Mouse (Mus musculus) gonadal fat pad, adult 2 months (tissue): ENCODE results near the gene Misp. TPM values are rescaled to one million over a fixed set of nuclear protein-coding genes. Genes with fewer than 3 reads are reported as not detected.

Source experiments
- DNase-seq: peaks from one replicate; pipeline ENCODE4 v3.0.0-alpha.2; 2012; ENCODE audit warnings: low read depth
- polyA plus RNA-seq: library from polyadenylated mRNA; depleted of rRNA; stranded (reverse); fragments of >200 nt; gene quantifications from 2 replicates; pipeline ENCODE4 v1.2.3, GENCODE M21; 2012

Misp gene
- polyA plus RNA-seq, 1 experiment = 0.59 TPM

DNA sequence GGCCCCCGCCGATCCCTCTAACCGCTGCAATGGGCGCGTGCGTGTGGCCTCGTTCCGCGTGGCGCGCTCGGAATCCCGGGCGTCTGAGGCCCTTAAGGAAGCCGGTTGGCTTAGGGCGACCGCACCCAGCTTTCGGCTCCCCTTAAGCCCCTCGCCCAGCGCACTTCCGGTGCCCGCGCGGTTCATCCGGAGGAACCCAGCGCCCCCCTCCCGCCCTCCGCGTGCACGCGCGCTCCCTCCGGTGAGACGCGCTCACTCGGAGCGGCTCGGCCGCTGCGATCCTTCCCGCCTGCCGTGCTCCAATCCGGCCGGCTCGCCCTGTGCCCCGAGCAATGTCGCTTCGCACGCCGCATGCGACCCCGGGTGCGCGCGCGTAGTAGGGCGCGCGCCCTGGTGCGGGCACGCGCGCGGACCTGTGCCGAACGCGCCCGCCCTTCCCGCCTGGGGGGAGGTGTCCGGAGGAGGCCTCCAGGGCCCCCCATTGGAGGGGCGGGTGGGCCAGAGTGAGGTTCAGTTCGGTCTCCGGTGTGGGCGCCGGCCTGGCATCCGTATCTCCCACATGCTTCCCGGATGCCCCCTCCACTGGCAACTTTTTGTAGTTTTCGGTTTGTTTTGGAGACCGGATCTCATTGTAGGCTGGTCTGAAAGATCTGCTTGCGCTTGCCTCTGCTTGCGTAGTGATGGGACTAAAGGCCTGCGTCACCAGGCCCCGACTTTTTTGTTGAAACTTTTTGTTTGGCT is 34.2 kb downstream of the Misp start:
- DNase-seq = no peak

- no peak for DNase-seq
Measured at GRCm38 (mm10) chr10:79855558-79856184, 34.9 kb downstream of the Misp start.

- no peak for DNase-seq
Measured at GRCm38 (mm10) chr10:79856280-79856679, 35.5 kb downstream of the Misp start.

DNA sequence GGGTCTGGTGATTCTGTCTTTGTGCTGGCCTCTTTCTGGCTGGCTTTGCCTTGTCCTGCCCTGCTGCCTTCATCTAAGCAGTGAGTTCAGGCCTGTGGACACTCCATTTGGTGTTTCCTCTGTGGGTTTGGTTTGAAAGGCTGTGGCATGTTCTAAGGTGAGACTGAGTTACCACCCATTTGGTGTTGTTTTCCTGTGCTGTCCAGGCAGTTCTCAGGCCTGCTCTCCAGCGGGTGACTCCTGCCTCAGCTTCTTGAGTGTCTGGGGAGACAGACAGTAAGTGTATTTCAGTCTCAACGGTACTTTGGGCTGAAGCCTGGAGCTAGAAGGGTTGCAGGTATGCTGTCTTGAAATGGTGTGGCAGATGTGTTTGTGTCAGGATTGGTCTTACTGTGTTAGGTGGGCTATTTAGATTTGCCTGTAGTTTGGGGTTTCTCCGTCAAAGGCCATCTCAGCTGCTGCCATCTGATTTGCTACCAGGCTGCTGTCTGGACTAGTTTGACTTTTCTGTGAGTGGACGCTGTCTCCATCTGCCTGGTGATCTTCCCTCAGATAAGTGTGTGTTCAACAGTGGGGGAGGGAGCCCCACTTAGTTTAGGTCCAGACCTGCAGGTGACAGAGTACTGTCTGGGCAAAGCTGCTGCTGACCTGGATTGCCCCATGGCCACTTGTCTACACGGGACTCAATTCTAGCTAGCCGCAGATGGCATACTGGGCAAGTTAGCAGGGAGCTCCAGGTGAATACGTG is 36.1 kb downstream of the Misp start:
- DNase-seq = no peak

DNA sequence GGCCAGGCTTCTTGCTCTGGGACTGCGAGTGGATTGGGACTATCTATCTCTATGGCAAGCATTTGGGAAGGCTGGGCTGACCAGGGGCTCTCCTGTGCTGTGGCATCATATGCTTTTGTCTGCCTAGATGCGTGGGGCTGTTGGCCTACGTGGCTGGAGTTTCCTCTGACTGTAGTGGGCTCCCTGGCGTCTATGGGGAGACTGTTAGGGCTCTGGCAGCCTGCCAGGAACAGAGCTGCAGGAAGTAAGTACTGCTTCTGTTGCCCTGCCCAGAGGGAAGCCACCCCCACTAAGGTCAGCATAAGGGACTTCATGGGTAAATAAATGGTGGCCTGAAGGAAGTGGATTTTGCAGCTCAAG is 36.6 kb downstream of the Misp start:
- no peak for DNase-seq

- no peak for DNase-seq
Measured at GRCm38 (mm10) chr10:79857894-79858293, 37.1 kb downstream of the Misp start.

GRCm38 (mm10) chr10:79858416-79859074 is 37.8 kb downstream of the Misp start:
- no peak for DNase-seq

DNA sequence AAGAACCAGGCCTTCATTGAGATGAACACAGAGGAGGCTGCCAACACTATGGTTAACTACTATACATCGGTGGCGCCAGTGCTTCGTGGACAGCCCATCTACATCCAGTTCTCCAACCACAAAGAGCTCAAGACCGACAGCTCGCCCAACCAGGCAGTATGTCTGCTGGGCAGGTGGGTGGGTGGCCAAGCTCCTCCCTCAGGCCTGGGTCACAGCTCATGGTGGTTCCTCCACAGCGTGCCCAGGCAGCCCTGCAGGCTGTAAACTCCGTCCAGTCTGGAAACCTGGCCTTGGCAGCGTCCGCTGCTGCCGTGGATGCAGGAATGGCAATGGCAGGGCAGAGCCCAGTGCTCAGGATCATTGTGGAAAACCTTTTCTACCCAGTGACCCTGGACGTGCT is 38.3 kb downstream of the Misp start:
- DNase-seq = no peak

- DNase-seq = no peak
Measured at GRCm38 (mm10) chr10:79860079-79860911, 39.5 kb downstream of the Misp start.

GRCm38 (mm10) chr10:79861230-79862048 is 40.6 kb downstream of the Misp start:
- DNase-seq = peak; percentile 82

GRCm38 (mm10) chr10:79862049-79862788 is 41.4 kb downstream of the Misp start:
- no peak for DNase-seq

DNA sequence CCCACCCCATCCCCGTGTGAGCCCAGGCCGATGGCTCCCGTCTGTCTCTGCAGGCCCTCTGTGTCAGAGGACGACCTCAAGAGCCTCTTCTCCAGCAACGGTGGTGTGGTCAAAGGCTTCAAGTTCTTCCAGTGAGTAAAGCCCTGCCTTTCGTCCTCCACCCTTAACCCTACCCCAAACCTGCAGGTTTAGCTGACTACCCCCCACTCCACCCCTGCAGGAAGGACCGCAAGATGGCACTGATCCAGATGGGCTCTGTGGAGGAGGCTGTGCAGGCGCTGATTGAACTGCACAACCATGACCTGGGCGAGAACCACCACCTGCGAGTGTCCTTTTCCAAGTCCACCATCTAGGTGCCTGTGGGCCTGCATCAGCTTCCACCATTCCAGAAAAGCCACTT is 42.1 kb downstream of the Misp start:
- no peak for DNase-seq

GRCm38 (mm10) chr10:79864351-79865188 is 43.8 kb downstream of the Misp start:
- DNase-seq = no peak

DNA sequence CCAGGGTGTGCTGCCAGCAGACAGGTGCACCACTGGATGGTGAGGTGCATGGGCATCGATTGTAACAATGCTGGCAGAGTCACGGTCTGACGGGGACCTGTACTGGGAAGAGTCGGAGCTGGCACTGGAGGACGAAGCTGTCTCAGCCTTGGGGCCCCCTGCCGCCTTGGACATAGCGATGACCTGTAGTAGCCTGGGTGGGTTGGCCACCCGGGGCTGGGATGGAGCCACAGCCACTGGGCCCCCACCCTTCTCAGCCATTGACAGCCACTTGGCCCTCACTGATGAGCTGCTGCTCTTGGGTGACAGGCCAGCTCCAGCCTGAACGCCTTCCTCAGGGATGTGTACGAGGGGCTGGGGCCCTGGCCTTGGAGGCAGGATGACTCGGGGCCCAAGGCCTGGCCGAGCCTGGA is 44.4 kb downstream of the Misp start:
- no peak for DNase-seq

DNA sequence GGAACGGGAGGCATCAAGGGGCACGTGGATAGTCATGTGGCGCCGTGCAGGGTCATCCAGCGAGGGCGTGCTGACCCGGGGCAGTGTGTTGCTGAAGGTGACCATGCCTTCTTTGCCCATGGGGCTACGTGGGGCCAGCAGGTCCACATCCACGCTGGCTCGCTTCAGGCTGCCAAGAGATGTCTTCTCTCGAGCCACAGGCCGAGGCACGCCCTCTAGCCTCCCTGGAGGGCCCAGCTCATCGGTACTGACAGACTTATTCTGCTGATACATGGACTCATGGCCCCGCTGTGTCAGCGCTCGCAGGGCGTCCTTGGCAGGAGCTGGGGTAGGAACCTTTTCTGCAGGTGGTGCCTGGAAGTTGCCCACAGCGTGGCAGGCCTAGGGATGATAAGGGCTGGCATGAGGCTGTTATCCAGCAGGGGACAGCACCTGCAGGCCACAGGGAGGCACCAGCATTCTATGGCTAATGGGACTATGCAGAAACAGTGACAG is 45.1 kb downstream of the Misp start:
- no peak for DNase-seq

- DNase-seq = no peak
Measured at GRCm38 (mm10) chr10:79866601-79867000, 45.8 kb downstream of the Misp start.

DNA sequence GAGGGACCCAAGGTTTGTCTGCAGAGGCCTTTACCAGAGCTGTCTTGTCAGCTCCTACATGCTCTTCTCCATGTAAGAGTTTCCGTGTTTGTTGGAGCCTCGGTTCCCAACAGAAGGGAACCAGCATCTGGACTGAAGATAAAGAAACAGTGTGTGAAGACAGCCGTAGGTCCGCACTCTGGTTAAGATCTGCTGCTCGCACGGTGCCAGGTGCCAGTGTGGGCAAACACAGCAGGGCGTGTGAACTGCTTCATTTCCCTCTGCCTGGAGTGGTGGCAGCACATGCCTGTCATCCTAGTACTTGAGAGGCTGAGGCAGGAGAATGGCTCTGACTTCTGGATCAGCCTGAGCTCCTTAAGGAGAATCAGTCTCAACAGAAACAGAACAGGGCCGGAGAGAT is 51.1 kb downstream of the Misp start:
- no peak for DNase-seq

GRCm38 (mm10) chr10:79872862-79873261 is 52.1 kb downstream of the Misp start:
- no peak for DNase-seq

DNA sequence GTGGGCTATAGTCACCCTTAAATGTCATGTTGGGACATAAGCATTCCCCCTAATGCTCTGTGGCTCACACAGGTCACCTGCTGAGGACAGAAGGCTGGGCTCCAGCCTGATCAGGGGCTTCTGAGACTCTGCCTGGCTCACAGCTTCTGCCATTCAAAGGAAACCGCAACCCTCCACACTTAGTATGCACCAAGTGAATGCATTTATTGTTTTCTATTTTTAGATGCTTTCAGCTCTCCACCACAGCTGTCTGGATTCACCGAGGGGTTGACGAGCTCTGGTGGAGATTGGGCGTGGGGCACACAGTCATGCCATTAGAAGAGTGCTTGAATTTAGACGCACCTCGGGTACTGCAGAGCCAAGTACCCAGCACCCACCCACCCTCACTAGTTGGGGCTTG is 52.5 kb downstream of the Misp start:
- no peak for DNase-seq
